Mouse (Mus musculus) cerebellum, adult 9-10 months (tissue): Measurements from ENCODE around the gene Gm45623.

Experiments
- DNase-seq: peaks from one replicate; pipeline ENCODE4 v3.0.0; 2022

Gene Gm45623

GRCm38 (mm10) chr13:56753192-56753951 is at the start of gene Gm45623:
Gm45623 (minus strand) TSS chr13:56753827.
- DNase-seq: no peak

DNA sequence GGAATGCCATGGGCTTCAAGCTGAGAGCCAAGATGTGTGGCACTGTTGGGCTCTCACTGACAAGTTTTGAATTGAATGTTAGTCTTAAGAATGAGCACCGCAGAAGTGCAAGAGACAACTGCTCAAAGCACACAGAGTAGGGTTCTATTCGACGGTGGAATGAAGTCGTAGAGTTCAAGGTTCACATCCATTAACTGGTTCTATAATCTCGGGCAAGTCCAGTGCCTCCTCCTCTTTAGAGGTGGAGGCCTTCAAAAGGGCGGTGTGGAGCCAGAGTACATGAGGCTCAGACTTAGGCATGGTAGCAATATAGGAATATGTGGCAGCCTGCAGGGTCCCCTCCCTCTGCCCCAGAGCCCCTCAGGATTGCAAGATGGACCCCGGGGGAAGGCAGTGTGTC is 43.8 kb upstream of the Gm45623 start:
- DNase-seq: no peak

- DNase-seq: no peak
Observed at GRCm38 (mm10) chr13:56795501-56795900, 41.9 kb upstream of the Gm45623 start.

- DNase-seq: no peak
Observed at GRCm38 (mm10) chr13:56794441-56794840, 40.8 kb upstream of the Gm45623 start.

- DNase-seq: no peak
Observed at GRCm38 (mm10) chr13:56792844-56793243, 39.2 kb upstream of the Gm45623 start.

- DNase-seq: no peak
Observed at GRCm38 (mm10) chr13:56790683-56791082, 37.1 kb upstream of the Gm45623 start.

GRCm38 (mm10) chr13:56782621-56783020 is 29.0 kb upstream of the Gm45623 start:
- DNase-seq: no peak

GRCm38 (mm10) chr13:56781697-56782096 is 28.1 kb upstream of the Gm45623 start:
- DNase-seq: no peak

DNA sequence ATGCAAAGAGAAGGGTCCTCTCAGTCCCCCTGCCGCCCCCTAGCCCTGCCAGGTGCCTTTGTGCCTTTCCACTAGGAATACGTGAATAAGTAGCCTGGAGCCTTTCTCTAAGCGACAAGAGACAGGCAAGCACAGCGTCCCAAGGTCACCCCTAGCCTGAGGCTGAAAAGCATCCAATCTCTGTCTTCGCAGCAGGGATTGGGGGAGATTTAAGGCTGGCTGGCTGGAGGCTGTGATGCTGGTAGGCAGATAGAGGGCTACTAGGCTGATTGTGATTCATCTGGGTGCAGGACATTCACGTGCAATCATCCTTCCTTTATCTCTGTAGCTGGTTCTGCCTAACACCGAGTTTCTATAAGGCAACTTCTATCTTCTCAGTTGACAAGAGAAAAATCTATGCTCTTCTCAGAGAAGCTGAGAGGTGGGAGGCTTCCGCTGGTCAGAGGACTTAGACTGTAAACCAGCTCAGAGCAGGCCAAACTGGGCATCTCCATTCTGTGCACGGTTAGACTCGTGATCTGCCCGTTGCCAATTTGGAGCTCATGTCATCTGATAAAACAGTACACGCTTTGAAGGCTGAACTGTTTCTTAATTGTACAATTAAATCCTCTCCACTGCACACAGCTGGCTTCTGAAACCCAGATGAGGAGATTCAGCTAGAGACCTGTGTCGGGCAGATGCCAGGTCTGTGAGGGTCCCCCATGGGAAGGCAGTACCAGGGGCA is 27.3 kb upstream of the Gm45623 start:
- DNase-seq: no peak

DNA sequence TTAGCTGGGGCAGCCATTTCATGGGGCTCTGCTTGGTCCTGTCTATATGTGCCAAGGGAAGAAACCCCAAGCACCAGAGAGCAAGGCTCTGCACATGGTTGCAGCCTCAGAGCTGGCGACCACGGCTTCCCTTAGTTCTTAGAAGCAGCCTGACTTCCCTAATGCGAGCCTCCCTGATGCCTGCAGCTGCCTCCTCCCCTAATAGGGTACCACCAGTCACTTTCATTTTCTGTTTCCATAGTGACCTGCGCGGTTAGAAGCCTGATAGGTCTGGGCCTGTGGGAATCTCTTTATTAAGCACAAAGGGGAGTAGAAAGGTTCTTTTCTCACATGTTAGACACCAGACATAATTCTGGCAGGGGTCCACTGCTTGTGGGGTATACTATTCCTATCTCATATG is 20.7 kb upstream of the Gm45623 start:
- DNase-seq: no peak

DNA sequence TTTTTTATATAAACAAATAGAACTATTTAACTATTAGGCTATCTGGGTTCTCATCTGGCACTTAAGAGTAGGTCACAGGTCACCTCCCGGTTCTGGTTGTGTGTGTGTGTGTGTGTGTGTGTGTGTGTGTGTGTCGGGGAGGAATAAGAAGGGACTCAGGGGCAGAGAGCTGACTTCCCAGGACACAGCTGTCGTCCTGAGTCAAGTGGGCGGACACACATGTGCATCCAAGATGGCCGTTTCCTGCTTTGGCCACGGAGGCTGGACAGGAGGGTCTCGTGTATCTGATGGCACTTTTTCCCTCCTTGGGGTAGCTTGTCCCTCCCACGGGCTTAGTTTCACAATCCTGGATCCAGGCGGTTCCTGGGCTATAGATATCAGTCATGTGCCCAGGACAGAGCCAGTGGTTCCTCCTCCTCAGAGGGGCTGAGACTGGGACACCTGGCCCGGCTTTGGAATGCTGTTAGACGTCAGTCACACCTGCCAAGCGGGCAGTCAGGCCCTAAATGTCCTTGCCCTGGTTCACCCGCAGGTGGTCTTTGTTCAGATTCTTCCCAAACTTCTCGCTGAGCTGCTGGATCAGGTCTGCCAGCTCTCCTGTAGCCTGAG is 19.7 kb upstream of the Gm45623 start:
- no peak for DNase-seq

DNA sequence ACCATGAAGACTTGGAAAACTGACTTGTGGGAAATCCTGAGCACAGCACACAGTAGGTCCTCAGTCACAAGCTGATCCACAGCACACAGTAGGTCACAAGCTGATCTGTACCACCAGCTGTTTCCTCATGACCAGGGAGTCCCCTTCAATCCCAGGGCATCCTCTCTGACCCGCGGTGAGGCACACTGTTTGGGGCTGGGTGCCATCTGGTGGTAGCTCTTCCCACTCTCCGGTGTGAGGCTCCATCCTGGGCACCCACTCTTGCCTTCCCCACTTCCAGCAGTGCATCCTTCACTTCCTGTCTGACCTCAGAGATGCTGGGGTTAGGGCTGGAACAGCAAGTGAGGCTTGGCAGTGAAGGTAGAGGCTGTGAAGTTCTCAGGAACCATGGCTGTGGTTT is 19.0 kb upstream of the Gm45623 start:
- DNase-seq: no peak

DNA sequence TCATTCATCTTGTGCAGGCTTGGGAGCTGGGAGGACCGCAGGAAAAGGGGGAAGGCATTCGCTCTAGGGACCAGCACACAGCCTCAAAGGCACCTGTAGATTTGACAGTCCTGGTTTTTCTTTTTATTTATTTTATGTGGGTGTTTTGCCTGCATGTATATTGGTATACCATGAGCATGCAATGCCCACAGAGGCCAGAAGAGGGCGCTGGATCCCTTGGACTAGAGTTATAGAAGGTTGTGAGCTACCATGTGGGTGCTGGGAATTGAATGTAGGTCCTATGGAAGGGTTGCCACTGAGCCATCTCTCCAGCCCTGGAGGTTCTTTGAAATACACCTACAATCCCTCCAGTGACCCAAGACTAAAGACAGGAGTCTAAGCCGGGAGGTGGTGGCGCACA is 17.2 kb upstream of the Gm45623 start:
- no peak for DNase-seq

GRCm38 (mm10) chr13:56770136-56770578 is 16.5 kb upstream of the Gm45623 start:
- peak; percentile 7 for DNase-seq

DNA sequence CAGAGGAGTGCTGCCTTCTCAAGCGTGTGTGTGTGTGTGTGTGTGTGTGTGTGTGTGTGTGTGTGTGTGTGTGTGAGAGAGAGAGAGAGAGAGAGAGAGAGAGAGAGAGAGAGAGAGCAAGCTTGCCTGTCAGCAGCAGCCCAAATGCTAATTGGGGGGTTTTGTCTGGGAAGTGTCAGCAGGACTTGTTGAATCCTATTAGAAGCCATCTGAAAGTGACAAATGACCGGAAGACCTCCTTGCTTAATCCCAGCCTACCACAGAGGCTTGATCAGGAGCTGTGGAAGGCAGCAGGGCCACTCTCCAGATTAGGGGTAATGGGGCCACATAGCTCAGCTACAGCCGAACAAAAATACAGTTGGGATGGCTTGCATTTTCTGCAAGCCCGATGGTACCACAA is 15.8 kb upstream of the Gm45623 start:
- no peak for DNase-seq

DNA sequence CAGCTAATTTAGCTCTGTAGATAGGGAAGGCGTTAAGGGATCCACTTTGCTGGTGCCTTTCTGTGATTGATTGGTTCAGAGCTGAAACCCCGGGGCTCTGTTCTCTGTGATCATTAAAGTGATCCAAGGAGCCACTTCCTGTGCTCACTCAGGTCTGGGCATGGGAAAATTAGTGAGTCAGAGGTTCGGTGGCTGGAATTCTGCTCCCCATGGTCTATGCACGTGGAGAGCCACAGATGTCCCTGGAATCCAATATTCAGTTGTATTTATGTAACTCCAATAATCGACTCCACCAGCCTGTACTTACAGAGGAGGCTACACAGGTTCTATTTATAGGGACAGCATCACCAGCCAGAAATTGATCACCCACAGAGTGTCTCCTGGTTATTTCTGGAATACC is 12.6 kb upstream of the Gm45623 start:
- no peak for DNase-seq

GRCm38 (mm10) chr13:56765284-56766032 is 11.8 kb upstream of the Gm45623 start:
- DNase-seq: no peak

DNA sequence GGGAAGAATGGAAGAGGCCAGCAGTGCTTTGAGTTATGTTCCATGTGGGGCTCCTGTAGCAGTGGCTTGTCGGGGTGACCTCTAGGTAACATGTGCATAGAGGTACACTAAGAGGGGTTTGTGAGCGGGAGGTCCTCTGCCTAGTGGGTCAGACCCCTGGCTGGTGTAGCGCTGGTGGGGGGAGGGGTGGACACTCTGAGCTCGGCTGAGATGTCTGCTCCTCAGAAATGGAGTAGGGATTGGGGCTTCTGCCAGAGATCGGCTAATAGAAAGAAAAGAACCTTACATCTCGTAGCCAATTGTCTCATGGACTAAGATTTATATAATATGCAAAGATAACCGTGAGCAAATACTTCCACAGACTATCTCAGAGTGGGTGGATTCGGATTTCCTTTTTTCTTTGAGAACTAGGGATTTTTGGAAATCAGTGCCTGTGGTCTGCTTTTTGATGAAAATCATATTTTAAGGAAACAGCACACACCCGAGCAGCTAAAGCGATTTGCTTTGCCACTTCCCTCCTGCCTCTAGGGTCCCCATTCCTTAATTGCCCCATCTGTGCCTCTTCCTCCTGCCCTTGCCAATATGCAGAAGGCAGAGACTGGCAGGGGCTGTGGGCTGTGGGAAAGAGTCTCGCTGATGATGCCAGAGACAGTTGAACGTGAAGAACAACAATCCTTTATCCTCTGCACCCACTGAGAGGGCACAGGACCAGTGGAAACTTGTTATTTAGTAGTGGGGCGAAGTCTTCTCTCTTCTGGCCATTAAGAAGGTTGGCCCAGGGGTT is 9.0 kb upstream of the Gm45623 start:
- DNase-seq: no peak

GRCm38 (mm10) chr13:56758492-56758891 is 4.9 kb upstream of the Gm45623 start:
- peak; percentile 70 for DNase-seq

DNA sequence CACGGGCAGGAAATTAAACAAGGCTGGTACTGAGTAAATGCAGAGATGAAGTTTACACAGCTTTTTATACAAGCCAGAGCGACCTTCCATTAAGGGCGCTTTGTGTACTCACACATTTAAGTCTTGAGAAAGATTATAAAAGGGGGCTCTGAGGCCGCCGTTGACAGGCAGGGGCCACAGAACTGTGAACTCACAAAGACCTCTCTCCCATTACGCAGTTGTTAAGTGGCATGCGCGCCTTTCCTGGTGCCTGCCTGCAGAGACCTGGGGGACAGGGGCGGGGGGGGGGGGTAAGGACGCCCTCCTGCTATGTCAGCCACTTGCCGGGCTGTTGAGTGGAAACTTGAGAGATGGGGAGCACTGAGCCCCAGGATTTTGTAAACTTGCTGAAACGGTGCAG is 3.6 kb upstream of the Gm45623 start:
- DNase-seq: no peak

GRCm38 (mm10) chr13:56755871-56756270 is 2.2 kb upstream of the Gm45623 start:
- DNase-seq: no peak

GRCm38 (mm10) chr13:56752474-56753191 is 994 bp downstream of the Gm45623 start:
- no peak for DNase-seq
